Mouse (Mus musculus) bone marrow macrophage, adult 2 months (primary cell): Measurements from ENCODE around the gene Pip5k1c. TPM values are rescaled to one million over a fixed set of nuclear protein-coding genes. Genes with fewer than 3 reads are reported as not detected.

Source experiments
- H3K27ac ChIP-seq: 2 replicates; pipeline ENCODE4 v1.5.1; 2012; ENCODE audit warnings: low read depth, low read length; ENCODE audit not compliant: insufficient read depth
- H3K4me1 ChIP-seq: 2 replicates; pipeline ENCODE4 v1.6.1; 2012; ENCODE audit warnings: low read length; ENCODE audit not compliant: control insufficient read depth, insufficient read depth
- H3K4me3 ChIP-seq: 2 replicates; pipeline ENCODE4 v1.5.1; 2012; ENCODE audit warnings: mild to moderate bottlenecking, low read length, moderate library complexity; ENCODE audit not compliant: insufficient read depth
- CTCF ChIP-seq: IDR thresholded peaks from 2 replicates; pipeline ENCODE4 v1.5.1; 2012; ENCODE audit warnings: low read depth, mild to moderate bottlenecking, low read length, moderate library complexity
- POLR2A ChIP-seq: IDR thresholded peaks from 2 replicates; pipeline ENCODE4 v1.6.1; 2012; ENCODE audit warnings: mild to moderate bottlenecking, low read depth, low read length, borderline replicate concordance
- polyA plus RNA-seq: library from polyadenylated mRNA; stranded (reverse); fragments of >200 nt; gene quantifications from 2 replicates; pipeline ENCODE4 v1.2.4, GENCODE M21; 2012; ENCODE audit not compliant: missing spikeins, insufficient read depth, insufficient read length

Pip5k1c gene
- polyA plus RNA-seq, 1 experiment = 106 TPM

DNA sequence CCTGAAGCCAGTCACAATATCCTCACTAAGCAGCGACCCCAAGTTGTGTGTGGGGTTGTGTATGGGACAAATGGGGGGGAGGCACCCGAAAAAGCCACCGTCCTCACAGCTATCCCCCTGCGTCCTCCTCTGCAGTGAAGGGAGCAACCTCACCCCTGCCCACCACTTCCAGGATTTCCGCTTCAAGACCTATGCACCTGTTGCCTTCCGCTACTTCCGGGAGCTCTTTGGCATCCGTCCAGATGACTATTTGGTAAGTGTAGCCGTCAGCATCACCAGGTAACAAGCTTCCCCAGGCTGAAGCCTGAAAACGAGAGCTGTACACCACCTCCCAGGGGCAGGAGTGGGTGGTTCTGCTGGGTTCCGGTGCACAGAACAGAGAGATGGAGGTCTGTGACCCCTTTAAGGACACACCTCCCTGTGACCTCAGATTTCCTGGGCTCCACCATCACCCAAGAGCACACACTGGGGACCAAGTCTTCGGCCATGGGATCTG lies 13.5 kb downstream of the Pip5k1c start:
- H3K27ac ChIP-seq = no peak overlapping the region
- H3K4me3 ChIP-seq = no peak overlapping the region
- TF ChIP-seq POLR2A (no peak), CTCF (no peak)
- H3K4me1 ChIP-seq = peaks cover 30% of the 10 kb centered on the region

DNA sequence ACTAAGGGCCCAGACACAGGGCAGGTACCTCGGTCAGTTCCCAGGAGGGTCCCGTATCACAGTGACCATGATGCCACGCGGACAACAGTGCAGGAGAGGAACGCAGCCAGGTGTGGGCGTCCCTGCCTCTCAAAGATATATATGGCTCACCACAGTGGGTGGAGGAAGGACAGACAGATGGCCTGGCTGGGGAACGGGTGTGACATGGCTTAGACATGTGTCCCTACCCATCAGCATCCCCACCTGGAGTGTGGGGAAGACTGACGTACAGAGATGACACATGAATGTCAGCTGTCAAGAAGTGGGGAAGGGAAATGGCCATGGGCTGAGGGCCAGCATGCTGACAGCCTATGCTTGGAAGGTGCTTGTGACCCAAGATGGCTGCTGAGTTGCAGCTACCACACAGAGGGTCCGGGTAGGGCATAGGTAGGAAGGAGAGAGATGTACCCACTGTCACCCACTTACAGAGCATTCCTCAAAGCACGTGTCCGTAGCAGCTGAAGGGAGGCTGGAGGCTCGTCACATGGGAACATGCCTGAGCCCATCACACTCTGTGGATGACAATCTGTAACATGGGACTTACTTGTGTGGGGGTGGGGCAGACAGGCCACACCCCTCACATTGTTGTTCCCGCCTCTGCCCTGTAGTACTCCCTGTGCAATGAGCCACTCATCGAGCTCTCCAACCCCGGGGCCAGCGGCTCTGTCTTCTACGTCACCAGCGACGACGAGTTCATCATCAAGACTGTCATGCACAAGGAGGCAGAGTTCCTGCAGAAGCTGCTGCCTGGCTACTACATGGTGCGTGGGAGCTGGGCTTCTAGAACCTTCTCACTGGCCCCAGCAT lies 14.3 kb downstream of the Pip5k1c start:
- peaks cover 23% of the 10 kb centered on the region for H3K4me1 ChIP-seq
- no peak overlapping the region for H3K4me3 ChIP-seq
- H3K27ac ChIP-seq = no peak overlapping the region
- TF ChIP-seq CTCF = no peak
- TF ChIP-seq POLR2A = no peak

DNA sequence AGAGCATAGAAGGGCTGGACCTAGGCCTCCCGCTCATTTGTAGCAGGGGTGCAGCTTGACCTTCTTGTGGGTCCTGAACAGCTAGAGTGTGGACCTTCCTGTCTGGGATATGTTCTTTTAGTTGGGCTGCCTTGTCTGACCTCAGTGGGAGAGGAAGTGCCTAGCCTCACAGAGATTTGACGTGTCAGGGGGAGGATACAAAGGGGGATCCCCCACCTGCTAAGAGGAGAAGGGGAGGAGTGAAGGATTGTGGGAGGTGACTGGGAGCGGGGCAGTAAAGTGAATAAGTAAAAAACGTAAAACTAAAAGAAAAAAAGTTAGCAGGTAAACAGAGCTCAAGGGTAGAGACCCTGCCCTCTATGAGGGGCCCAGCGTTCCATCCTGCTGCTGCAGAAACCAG lies 16.8 kb downstream of the Pip5k1c start:
- Histone ChIP-seq H3K4me3 (no peak overlapping the region), H3K27ac (no peak overlapping the region)
- TF ChIP-seq POLR2A (no peak), CTCF (no peak)

DNA sequence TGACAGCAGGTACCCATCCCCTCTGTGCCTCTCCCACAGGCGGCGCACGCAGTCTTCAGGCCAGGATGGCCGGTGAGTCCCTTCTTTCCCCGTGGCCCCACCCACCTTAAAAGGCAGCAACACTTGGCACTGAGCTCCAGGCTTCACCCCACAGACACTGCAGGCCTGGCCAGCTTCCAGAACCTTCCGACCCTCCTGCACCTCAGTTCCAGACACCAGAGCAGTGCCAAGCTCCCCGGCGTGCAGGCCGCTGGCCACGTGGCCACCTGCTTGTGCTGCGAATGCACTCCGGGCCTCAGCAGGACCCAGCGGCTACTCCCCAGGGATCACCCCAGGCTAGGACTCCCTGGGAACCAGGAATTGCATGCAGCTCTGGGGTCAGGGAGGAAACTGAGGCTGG lies 20.8 kb downstream of the Pip5k1c start:
- no peak overlapping the region for H3K4me3 ChIP-seq
- TF ChIP-seq CTCF = no peak
- TF ChIP-seq POLR2A = no peak
- H3K27ac ChIP-seq = no peak overlapping the region
- peaks cover 10% of the 10 kb centered on the region for H3K4me1 ChIP-seq

More for the DNA sequence above, 16.8 kb downstream of the Pip5k1c start:
- no peaks in the 10 kb centered on the region for H3K4me1 ChIP-seq

DNA sequence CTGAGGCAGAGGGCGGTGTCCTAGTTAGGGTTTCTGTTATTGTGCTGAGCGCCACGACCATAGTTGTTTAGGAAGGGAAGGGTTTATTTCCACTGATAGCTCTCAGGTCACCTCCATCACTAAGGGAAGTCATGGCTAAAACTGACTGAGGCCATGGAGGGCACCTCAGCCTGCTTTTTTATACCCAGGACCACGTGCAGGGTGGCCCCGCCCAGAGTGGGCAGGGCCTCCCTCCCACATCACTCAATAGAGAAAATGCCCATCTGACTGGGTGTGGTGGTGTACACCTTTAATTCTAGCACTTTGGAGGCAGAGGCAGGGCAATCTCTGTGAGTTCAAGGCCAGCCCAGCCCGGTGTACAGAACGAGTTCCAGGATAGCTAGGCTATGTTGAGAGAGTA lies 21.4 kb downstream of the Pip5k1c start:
- Histone ChIP-seq H3K27ac (no peak overlapping the region), H3K4me1 (peaks cover 15% of the 10 kb centered on the region), H3K4me3 (no peak overlapping the region)
- TF ChIP-seq POLR2A (no peak), CTCF (no peak)

DNA sequence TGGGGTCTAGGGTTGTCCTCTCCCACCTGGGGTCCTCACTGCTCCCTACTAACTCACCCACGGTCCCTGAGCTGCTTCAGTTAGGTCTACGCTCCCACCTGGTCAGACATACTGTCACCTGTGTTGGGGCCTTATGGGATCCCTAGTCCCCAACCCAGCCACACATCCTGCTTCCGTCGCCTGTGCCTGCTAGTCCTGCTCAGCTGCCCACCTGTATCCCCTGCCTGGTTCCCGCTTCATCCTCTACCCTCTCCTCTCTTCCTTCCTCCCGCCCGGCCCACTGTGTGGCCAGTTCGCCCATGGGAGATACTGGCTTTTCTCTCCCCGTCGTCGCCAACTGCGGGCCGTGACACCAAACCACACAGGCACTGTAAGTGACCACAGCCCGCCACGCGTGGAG lies 22.8 kb downstream of the Pip5k1c start:
- TF ChIP-seq CTCF (no peak), POLR2A (no peak)
- Histone ChIP-seq H3K4me1 (peaks cover 15% of the 10 kb centered on the region), H3K27ac (no peak overlapping the region), H3K4me3 (no peak overlapping the region)

DNA sequence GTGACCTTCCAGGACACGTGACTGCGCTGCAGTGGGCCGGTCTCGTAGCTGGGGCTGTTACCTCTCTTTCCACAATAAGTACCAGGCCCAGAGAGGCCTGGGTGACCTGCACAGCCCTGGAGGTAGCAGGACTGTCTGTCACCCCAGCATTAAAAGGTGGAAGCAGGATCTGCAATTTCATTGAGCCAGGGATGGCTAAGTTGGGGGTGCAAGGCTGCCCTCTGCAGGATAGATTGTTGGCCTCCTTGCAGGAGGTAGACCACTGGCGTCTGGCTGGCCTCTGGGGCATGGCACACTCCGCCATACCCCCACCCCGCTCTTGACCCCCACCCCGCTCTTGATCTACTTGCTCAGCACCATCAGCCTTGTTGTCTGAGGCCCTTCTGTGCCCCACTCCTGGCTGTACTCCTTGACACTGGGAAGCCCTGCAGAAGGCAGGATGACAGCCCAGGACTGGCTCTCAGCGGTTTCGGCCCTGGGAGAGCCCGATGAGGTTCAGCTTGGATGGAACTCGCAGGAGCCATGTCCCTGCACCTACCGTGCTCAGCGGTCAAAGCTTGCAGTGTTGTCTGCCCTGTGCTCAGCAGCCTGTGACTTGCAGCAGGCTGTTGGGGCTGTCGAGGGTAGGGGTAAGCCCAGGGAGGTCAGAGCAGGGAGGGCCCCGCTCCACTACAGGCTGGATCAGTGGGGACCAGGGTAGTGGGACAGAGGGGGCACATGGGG lies 23.7 kb downstream of the Pip5k1c start:
- H3K4me1 ChIP-seq = peaks cover 15% of the 10 kb centered on the region
- TF ChIP-seq POLR2A (no peak), CTCF (no peak)

DNA sequence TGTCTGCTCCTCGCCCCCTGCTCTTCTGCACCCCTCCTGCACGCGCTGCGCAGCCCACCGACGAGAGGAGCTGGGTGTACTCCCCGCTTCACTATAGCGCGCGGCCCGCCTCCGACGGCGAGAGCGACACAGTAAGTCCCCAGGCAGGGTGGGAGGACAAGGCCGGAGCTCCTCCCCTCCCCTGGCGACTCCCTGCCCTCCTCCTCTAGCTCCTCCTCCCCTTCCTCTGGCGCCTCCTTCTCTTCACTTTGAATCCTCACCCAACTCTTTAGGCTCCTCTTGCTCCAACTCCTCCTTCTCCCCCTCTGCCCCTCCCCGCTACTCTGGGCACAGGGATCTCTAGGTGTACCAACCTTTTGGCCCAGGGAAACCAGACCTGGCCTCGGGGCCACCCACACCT lies 24.5 kb downstream of the Pip5k1c start:
- Histone ChIP-seq H3K4me1 (peaks cover 15% of the 10 kb centered on the region), H3K4me3 (no peak overlapping the region), H3K27ac (no peak overlapping the region)
- TF ChIP-seq POLR2A (no peak), CTCF (no peak)

More for the DNA sequence above, 23.7 kb downstream of the Pip5k1c start:
- Histone ChIP-seq H3K4me3 (no peak overlapping the region), H3K27ac (no peak overlapping the region)

DNA sequence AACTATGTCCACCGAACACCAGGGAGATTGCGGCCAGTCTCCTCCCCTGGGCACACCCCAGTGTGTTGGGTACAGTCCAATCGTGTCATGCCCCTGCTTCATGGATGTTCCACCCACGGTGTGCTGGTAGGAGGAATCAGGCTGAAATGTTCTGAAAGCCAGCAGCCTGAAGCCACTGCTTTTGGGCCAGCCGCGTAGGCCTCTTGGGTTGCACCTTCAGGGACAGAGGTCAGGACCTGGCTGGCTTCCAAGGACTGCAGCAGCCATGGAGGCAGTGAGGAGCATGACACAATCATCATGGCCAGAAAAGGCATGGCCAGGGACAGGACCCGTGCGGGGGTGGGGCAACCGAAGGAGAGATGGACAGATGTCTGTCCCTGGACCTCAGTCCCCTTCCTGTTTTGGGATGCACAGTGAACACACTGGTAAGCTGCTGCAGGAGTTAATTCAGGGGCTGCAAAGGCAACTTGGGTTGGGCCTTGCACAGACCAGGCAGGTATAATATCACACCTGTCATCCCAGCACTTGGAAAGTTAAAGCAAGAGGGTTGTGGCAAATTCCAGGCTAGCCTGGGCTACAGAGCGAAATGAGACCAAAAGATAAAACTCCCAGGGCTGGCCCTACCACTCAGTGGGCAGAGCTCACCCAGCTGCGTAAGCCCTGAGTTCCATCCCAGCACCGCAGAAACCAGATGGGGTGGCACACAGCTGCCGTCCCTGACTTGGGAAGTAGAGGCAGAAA lies 26.0 kb downstream of the Pip5k1c start:
- peak overlapping the region; percentile 85 for H3K27ac ChIP-seq
- peak overlapping the region; percentile 58 for H3K4me3 ChIP-seq
- peaks cover 15% of the 10 kb centered on the region for H3K4me1 ChIP-seq
- TF ChIP-seq CTCF (no peak), POLR2A (no peak)
